Mouse (Mus musculus) E14TG2a.4 (cell line): ENCODE measurements at regions not wholly inside any gene's neighbourhood (a gene's known extent, or its start where the extent isn't known, plus 50 kb on each side); places are given as distances from the start of the nearest gene placed in this dataset.

ENCODE experiments used
- CTCF ChIP-seq: conservative IDR thresholded peaks from 2 replicates; pipeline ENCODE4 v1.5.1; 2014; ENCODE audit warnings: low read length
- NANOG ChIP-seq: IDR thresholded peaks from 2 replicates; pipeline ENCODE4 v1.6.1; 2014; ENCODE audit warnings: borderline replicate concordance, low read length, mixed read lengths
- POU5F1 ChIP-seq: IDR thresholded peaks from 2 replicates; pipeline ENCODE4 v1.6.1; 2014; ENCODE audit warnings: low read length, borderline replicate concordance

DNA sequence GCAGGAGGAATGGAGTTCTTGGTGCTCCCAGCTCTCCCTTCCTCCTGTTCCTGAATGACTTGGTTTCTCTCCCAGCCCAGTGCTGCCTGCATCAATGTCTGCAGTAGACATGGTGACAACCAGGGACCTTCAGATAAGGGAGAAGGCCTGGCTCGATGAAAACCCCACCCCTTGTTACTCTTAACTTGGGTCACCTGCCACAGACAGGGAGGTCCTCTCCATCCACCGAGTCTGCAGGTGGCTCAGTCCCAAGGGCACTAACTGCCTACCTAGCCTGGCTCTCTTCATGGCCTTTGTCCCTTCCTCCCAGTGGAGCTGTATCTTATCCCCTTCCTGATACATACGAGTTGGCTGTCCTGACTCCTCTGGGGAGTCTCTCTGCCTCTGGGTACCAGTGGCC is 51.8 kb upstream of the Ier5l start:
- TF ChIP-seq CTCF: no peak
- TF ChIP-seq NANOG: no peak
- TF ChIP-seq POU5F1: no peak
